ENCODE assay signal across 11 mouse cellular contexts in genomic region chr7:78598147-78598546, GRCm38 (mm10).
DNase-seq lines count a peak whose midpoint lies in the region; ATAC-seq and TF ChIP-seq lines count a peak whose summit lies in the region.
"Had no signal": no experiment of that assay in that cellular context is flagged by ENCODE, and none has a peak within 500 bp of the region (broad histone marks: within the 10 kb centered on the region; RNA-seq: fewer than 3 reads in every experiment).

No protein-coding gene starts in this region.

- no peak for TF ChIP-seq CTCF in layer of hippocampus, adult 2 months (conservative IDR thresholded peaks at IDR 0.05)

- peak; percentile 50; the same call in 1 of the 2 replicates for ATAC-seq in common myeloid progenitor, adult 5-6 weeks (replicated peaks; ENCODE audit: low read depth, poor library complexity, severe bottlenecking)

- no peak overlapping the region for H3K4me3 ChIP-seq in layer of hippocampus, adult 2 months
- H3K4me3 ChIP-seq: limb, embryonic 15.5 days had no signal

- H3K27ac ChIP-seq in layer of hippocampus, adult 2 months: peak overlapping the region; percentile 40; the same call in 1 of the 2 replicates
- H3K27ac ChIP-seq: limb, embryonic 15.5 days had no signal

- peak in 1 of 2 experiments; percentile 55 for DNase-seq in layer of hippocampus, adult 2 months (ENCODE audit: low spot score in 2 of 2)
- DNase-seq in layer of hippocampus, adult 11-12 months (ENCODE audit: low spot score): no peak
- peak; percentile 39 for DNase-seq in induced T-regulatory cell, adult 2 months (ENCODE audit: low read depth)
- peak; percentile 58 to 62 for DNase-seq in thymus, postnatal 10 days (ENCODE audit: low spot score in 2 of 2)
- DNase-seq in gastrocnemius, postnatal 10 days: no peak
- no peak for DNase-seq in adrenal gland, postnatal 10 days
- DNase-seq in adrenal gland, adult 2 months: no peak
- DNase-seq: gastrocnemius, postnatal 25 days; heart, postnatal 4 days had no signal

Comparison
In these comparisons a context has a peak if more than half of its experiments do, and no peak if none do; other contexts are left out.
1. DNase-seq: peak in induced T-regulatory cell, adult 2 months (single experiment) and thymus, postnatal 10 days (2 of 2); none in layer of hippocampus, adult 11-12 months (single experiment), gastrocnemius, postnatal 10 days (single experiment), adrenal gland, postnatal 10 days (single experiment) and adrenal gland, adult 2 months (single experiment).